Mouse (Mus musculus): ENCODE results near the gene Mark1.

DNA sequence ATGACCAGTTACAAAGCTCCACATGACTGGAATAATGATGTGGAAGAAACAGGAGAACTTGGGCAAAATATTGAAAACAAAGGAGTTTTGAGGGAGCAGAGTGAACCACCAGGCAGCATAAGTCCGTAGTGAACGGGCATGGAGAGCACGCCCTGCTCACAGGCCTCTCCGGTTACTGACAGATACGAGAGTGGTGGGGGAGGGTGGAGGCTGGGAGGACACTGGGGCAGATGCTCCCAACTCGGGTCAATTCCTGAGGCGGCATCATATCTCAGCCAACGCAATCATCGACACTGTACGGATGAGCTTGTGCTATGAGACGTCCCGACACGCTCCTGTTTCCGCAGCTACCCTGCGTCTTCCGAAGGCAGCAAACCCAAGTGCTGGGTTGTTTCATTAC, 102.0 kb downstream of the Mark1 start:
- TF ChIP-seq CTCF (IDR thresholded peaks at IDR 0.05; ENCODE audit: borderline replicate concordance, extremely low read depth, insufficient read depth, insufficient read length), result no peak
- no peak for TF ChIP-seq POLR2A (IDR thresholded peaks at IDR 0.05; ENCODE audit: borderline replicate concordance, extremely low read depth, insufficient read depth, insufficient read length, poor library complexity, severe bottlenecking)
